Mouse (Mus musculus) left cerebral cortex, postnatal 10 days (tissue): ENCODE measurements around the gene Irgq. TPM values are rescaled to one million over a fixed set of nuclear protein-coding genes. Genes with fewer than 3 reads are reported as not detected.

Experiments
- DNase-seq, 2 experiments: peaks; one replicate each; pipeline ENCODE4 v3.0.0; 2021 to 2022; ENCODE audit warnings: low spot score in 2 of 2, mixed read lengths in 1 of 2; ENCODE audit errors: extremely low spot score in 1 of 2
- intact Hi-C: fragments of 180-260 bp; cut with DNase I; formaldehyde crosslinking; loops from one replicate; pipeline ENCODE4 v1.15.1; 2025
- total RNA-seq, 2 experiments: library from RNA; stranded (reverse); gene quantifications; 2 replicates each; pipeline ENCODE4 v1.2.3; 2021

Gene Irgq
- total RNA-seq, 2 experiments from 2014 or later: 105 to 110 TPM

GRCm38 (mm10) chr7:24537591-24537990, 7.1 kb downstream of the Irgq start:
- intact Hi-C loops: no loop called here
- DNase-seq: no peak

- intact Hi-C loops: no loop called here
Observed at GRCm38 (mm10) chr7:24538154-24538553, 7.7 kb downstream of the Irgq start.

GRCm38 (mm10) chr7:24538701-24539100, 8.2 kb downstream of the Irgq start:
- intact Hi-C loops: no loop called here
- DNase-seq: no peak

More at GRCm38 (mm10) chr7:24538154-24538553, 7.7 kb downstream of the Irgq start:
- peak in 1 of 2 experiments; percentile 46 for DNase-seq

- intact Hi-C loops: no loop called here
- DNase-seq: no peak
Observed at GRCm38 (mm10) chr7:24539686-24540085, 9.2 kb downstream of the Irgq start.

DNA sequence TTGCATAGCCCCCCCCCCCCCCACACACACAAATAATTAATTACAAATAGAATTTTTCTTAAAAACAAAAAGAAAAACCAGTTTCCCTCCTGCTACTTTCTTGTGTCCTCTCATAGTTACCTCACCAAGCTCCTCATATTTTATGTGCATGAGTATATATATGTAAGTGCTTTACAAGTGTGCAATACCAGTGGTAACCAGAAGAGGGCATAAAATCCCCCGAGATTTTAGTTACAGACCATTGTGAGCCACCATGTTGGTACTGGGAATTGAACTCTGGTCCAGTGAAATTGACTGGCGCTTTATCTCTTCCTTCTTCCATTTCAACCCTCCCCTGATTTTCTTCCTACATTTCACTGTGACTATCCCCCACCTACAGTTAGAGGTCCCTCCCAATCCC, 14.0 kb downstream of the Irgq start:
- intact Hi-C loops: no loop called here
- DNase-seq: no peak

DNA sequence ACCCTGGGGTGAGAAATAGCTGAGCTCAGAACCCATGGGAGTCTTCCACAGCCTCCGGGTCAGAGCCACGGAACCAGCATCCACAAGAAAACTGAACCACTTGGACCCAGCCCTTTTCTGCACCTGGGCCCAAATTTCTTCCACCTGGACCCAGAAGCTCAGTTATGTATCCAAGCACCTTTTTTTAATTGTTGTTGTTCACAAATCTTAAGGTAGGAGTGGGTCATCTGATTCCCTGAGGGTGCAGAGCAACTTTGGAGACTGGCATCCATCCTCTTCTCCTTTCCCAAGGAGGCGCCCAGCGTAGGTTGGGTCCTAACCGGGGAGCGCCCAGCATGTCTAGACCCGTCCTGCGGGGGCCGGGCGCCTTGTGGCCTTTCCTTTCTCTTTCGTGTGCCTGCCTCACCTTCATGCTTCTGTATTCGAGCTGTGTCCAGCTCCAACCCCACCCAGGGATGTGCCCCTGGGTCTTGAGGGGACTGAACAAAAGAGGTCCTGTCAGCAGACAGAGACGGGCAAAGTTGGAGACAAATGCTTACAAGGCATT, 15.7 kb downstream of the Irgq start, which contains the start of the genes Pinlyp and Xrcc1:
Pinlyp (minus strand) TSS at position 51 of the 547 bp plus-strand sequence.
Xrcc1 (plus strand) TSS at position 222 of the 547 bp plus-strand sequence.
- DNase-seq: no peak
- intact Hi-C loops: no loop called here

DNA sequence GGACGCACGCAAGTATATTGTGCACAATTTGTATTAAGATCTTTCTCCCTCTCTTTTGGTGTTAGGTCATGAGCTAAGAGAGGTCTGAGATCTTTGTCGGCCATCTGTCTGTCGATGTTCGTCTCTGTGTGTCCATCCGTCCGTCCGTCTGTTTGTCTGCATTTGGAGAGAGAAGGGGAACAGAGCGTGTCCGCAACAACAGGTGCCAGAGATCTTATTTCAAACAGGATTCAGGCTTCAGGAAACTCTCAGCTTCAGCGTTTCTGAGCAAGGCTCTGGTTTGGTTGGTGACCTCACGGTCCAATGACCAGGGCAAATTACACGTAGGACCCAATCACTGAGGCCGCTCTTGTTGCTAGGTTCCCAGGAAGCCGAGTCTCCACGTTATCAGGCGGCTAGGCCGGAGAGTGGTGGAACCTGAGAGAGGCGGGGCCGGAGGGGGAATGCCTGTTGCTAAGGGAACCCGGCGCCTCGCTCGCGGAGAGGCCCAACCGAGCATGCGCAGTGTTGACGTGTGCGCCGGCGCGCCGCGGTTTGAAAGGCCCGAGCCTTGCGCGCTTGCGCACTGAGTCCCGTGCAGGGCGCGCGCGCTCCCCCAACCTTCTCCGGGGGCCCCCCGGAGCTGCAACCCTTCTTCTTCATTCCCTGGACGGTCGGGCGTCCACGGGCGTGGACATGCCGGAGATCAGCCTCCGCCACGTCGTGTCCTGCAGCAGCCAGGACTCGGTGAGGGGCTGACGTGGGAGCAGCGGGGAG, 16.3 kb downstream of the Irgq start:
- intact Hi-C loops: no loop called here
- DNase-seq: peak; percentile 99 to 100

DNA sequence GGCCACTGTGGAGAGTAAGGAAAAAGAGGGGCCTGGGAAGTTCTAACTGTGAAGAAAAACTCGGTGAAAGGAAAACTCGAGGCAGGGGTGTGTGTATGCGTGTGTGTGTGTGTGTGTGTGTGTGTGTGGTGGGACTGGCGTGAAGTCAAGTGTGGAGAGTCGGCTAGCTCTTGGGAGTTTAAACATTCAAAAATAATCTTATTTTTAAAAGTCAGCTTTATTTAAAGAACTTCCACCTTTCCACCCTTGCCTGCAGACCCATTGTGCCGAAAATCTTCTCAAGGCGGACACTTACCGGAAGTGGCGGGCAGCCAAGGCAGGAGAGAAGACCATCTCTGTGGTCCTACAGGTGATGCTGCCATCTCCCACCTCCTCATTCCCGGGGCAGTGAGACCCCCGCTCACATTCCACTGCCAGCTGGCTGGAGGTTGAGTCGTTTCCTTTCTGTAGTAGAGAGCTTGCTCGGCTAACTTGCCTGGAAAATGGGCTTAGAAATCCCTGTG, 17.1 kb downstream of the Irgq start:
- DNase-seq: no peak
- intact Hi-C loops: no loop called here

DNA sequence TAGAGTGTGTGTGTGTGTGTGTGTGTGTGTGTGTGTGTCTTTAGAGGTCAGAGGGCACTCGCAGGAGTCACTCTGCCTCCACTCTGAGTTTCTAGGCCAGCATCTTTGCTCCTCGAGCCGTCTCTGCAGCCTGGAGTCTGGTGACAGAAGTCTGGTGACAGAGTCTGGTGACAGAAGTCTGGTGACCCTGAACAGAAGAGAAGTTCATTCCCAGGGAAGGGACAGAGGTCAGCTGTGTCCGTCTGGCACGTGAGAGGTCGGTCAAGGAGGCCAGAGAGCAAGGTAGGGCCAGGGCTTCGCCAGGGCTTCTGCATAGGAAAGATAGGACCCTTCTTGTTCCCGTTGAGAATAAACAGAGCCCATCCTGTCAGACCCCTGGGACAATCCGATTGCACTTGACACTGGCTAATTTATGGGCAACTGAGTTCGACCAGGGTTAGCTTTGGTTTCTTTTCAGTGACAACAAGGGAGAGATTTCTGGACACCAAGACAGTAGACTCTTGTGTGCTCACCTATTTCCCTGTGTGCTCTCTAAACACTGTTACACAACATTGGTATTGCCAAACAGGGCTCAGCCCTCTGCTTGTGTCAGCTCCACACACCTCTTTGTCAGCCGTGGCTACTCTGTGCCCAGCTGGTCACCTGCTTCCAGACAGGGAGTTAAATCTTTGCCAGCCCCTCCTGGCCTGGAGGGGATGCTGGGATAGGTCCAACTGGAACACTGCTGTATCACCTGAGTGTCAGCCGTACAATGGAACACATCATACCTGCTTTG, 21.7 kb downstream of the Irgq start:
- no peak for DNase-seq
- intact Hi-C loops: no loop called here

DNA sequence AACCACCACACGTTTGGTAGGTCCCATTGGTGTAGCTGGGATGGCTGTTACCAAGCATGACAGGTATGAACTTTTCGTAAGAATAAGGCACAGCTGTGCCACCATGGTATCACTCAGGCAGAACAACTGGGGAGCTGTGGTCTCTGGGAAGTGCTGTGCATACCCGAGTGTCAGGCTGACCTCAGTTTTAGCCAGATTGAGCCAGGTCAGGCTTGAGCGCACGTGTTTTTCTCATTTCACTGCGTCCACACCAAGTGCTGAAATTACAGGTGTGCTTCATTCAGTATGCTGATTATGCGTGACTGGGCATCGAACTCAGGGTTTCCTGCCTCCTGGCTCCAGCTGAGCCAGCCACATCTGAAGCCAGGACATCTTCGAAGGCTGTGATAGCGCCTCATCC, 25.3 kb downstream of the Irgq start:
- DNase-seq: no peak
- intact Hi-C loops: no loop called here

- intact Hi-C loops: no loop called here
- DNase-seq: no peak
Observed at GRCm38 (mm10) chr7:24561450-24561849, 31.0 kb downstream of the Irgq start.

DNA sequence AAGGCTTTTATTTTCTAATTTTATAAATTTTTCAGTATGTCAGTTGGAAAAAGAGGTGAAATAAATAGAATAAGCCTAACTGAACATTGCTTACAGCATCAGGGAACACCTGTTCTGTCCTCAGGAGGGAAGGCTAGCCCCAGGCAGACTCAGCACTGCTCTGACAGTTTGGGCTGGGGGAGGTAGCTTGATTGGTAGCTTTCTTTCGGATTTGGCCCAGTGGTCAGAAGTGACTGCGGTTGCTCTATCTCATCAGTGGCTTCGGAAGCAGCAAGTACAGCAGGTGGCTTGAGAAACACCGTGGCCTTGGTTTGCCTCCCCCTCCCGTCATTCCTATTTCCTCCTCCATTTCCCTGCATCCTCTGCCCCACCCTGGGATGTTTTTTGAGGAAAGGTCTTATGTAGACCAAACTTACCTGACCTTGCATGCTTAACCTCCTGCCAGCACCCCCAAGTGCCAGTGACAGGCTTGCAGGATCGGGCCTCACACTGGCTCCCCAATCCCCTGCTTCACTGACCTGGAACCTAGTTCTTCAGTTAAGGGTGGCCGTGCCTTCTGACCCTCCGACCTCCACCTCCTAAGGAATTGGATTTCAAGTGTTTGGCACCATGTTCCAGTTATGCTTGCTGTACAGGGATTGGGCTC, 32.8 kb downstream of the Irgq start:
- intact Hi-C loops: no loop called here
- DNase-seq: no peak

GRCm38 (mm10) chr7:24563837-24564206, 33.3 kb downstream of the Irgq start:
- no peak for DNase-seq
- intact Hi-C loops: no loop called here

DNA sequence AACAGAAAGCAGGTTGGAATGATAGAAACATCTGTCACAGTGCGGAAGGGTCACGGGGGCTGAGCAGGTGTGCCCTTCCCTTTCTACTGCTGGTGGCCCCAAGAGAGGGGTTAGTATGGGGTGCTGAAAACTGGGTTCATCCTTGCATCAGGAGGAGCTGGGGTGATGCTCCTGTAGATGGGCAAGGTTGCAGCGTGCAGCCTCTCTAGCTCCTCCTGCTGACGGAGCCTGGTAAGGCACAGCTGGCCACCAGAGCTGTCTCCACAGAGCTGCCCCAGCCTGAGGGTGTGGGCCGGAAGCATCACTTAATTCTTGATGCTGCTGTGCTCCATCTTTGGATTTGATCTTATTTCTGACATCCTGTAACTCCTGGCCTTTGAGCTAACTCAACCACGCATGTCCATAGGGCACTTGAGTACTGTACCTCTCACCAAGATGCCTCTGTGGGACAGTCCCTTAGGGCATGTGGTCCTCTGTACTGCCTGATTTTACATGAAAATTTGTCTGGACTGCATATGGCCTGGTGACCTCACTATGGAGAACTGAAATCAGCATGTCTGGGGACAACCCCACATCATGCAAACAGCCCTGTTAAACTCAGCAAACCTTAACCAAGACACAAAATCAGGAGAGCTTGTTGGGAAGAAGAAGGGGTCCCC, 34.2 kb downstream of the Irgq start:
- peak in 1 of 2 experiments; percentile 78 for DNase-seq
- intact Hi-C loops: no loop called here

GRCm38 (mm10) chr7:24565627-24566026, 35.1 kb downstream of the Irgq start:
- no peak for DNase-seq
- intact Hi-C loops: no loop called here

DNA sequence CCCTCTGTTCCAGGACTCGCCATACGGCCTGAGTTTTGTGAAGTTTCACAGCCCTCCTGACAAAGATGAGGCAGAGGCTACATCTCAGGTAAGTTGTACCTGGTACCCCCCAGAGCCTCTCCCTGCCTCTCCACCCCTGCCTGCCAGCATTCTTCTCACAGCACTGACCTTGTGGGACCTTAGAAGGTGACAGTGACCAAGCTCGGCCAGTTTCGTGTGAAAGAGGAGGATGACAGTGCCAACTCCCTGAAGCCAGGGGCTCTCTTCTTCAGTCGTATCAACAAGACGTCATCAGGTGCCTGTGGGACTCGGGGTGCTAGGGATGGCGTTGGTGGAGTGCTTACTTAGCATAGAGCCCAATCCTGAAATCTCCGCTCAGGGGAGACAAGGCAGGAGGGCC, 35.7 kb downstream of the Irgq start:
- intact Hi-C loops: no loop called here
- no peak for DNase-seq

DNA sequence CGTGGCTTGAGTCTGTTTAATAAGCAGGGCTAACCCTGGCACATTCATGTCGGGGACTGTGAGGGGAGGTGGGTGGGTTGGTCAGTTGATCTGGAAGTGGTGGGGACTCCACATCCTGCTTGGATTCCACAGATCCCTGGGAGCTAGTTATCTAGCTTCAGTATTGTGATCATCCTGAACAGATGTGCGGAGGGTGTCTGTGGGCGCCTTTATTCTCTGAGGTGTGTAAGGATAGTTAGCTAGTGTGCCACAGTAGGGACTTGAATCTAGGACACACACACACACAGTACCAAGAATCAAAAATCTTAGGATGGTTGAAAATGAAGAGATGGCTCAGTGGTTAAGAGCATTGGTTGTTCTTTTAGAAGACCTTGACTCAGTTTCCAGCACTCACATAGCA, 38.0 kb downstream of the Irgq start:
- intact Hi-C loops: no loop called here
- DNase-seq: no peak

DNA sequence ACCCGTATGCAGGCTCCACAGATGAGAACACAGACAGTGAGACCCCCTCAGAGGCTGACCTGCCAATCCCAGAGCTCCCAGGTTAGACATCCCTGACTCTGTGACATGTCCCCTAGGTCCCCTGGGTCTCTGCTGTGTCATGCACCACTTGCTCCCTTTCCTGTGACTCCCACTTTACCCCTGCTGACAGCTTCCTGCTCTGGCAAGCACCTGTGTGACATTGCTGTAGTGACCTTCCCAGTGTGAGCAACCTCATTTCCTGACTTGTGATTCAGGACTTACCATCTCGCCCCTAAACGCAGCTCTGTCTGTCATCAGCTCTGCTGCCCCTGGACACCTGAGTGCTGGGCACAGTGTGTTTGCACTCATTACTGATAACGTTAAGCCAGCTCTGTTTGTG, 40.6 kb downstream of the Irgq start:
- intact Hi-C loops: no loop called here
- DNase-seq: no peak

- intact Hi-C loops: no loop called here
- DNase-seq: no peak
Observed at GRCm38 (mm10) chr7:24572455-24572854, 42.0 kb downstream of the Irgq start.
